Comparison of ENCODE assay signal across 19 mouse cellular contexts in the genomic region with DNA sequence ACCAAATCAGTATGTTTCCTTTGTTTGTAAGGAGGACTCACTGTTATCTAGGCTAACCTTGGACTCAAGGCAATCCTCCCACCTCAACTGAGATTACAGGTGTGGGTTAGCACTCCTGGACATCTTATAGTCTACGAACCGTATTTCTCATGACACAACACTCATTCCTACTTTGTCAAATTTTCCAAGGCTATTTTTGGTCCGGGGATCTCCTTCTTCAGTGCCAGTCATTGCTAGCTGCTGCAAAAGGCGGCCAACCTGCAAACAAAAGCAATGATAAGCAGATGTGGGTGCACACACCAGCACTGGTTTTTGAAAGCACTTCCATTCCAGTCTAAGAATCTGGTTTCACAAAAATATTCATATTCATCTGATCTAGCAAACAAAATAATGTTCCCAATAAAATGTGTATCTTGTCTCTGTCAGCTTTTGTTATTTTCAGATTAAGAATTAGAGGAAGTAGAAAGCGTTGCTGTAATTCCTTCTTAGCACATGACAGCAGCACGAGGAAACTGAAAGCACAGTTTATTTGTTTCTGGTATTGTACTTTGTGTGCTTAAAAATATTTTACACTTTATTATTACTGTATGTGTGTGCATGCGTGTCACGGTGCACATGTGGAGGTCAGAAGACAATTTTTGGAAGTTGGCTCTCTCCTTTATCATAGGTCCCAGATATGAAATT. TPM values are rescaled to one million over a fixed set of nuclear protein-coding genes. Genes with fewer than 3 reads are reported as not detected.
DNase-seq lines count a peak whose midpoint lies in the region; ATAC-seq and TF ChIP-seq lines count a peak whose summit lies in the region.
"Had no signal": no experiment of that assay in that cellular context is flagged by ENCODE, and none has a peak within 500 bp of the region (broad histone marks: within the 10 kb centered on the region; RNA-seq: fewer than 3 reads in every experiment).

No protein-coding gene starts in this region.

- TF ChIP-seq POLR2A in heart, adult 2 months (IDR thresholded peaks at IDR 0.05; ENCODE audit: insufficient read depth, low read depth, low read length), result no peak
- TF ChIP-seq POLR2A in CH12.LX (IDR thresholded peaks at IDR 0.05; ENCODE audit: low read depth, low read length), result no peak

- H3K4me2 ChIP-seq in heart, embryonic 14.5 days (ENCODE audit: low read length), result no peak overlapping the region
- peak overlapping the region; percentile 1; the same call in 1 of the 2 replicates for H3K4me2 ChIP-seq in CH12.LX (ENCODE audit: insufficient read depth, low read depth, poor library complexity, severe bottlenecking)
- H3K4me2 ChIP-seq: forebrain, embryonic 13.5 days; hindbrain, embryonic 15.5 days had no signal

- peaks cover 73% of the 10 kb centered on the region for H3K36me3 ChIP-seq in heart, embryonic 14.5 days (ENCODE audit: control insufficient read depth, insufficient read depth, low read length)
- peaks cover 12% of the 10 kb centered on the region for H3K36me3 ChIP-seq in heart, adult 2 months (ENCODE audit: control insufficient read depth, insufficient read depth, low read length)
- H3K36me3 ChIP-seq in CH12.LX (replicated peaks in 1 of 2; ENCODE audit: control insufficient read depth in 1 of 2, insufficient read depth in 1 of 2, low read length in 1 of 2), result peaks cover 32 to 68% of the 10 kb centered on the region in 2 experiments

- no peak for TF ChIP-seq EP300 in heart, adult 2 months (IDR thresholded peaks at IDR 0.05; ENCODE audit: insufficient read depth, low read depth, low read length)
- 0 out of 2 replicates have a peak, but pooled peaks have one; percentile 24 for TF ChIP-seq EP300 in CH12.LX (IDR thresholded peaks at IDR 0.05; ENCODE audit: low read length)

- intact Hi-C loops in heart, adult 2 months (cut with DNase I), result loop anchor here (2.0 kb wide), 1 partner anchor 50 kb away; no protein-coding TSS in a partner anchor

- no peak overlapping the region for H3K4me3 ChIP-seq in heart, embryonic 14.5 days (ENCODE audit: control insufficient read depth in 1 of 2, insufficient read depth in 1 of 2, low read depth in 1 of 2, low read length in 2 of 2)
- no peak overlapping the region for H3K4me3 ChIP-seq in heart, adult 2 months
- no peak overlapping the region for H3K4me3 ChIP-seq in CH12.LX (replicated peaks in 1 of 3; ENCODE audit: low read depth in 2 of 3, low read length in 2 of 3, poor library complexity in 1 of 3)
- no peak overlapping the region for H3K4me3 ChIP-seq in brown adipose tissue, adult 24 weeks (ENCODE audit: insufficient read depth, low read depth, low read length)
- H3K4me3 ChIP-seq: embryonic facial prominence, embryonic 10.5 days; forebrain, embryonic 13.5 days; heart, embryonic 10.5 days; hindbrain, embryonic 15.5 days had no signal

- no peak for TF ChIP-seq CTCF in heart, adult 2 months (IDR thresholded peaks at IDR 0.05)
- TF ChIP-seq CTCF in CH12.LX (conservative IDR thresholded peaks at IDR 0.05 in 1 of 2, IDR thresholded peaks at IDR 0.05 in 1 of 2; ENCODE audit: low read depth in 2 of 2, low read length in 2 of 2), result no peak

- peak overlapping the region; percentile 48 to 53; a peak in 2 of 4 replicates for H3K27ac ChIP-seq in heart, embryonic 14.5 days (replicated peaks in 1 of 2; ENCODE audit: control insufficient read depth in 1 of 2, insufficient read depth in 1 of 2, low read depth in 2 of 2, low read length in 2 of 2)
- no peak overlapping the region for H3K27ac ChIP-seq in heart, adult 2 months
- no peak overlapping the region for H3K27ac ChIP-seq in CH12.LX (ENCODE audit: insufficient read depth, low read depth)
- H3K27ac ChIP-seq in brown adipose tissue, adult 24 weeks (replicated peaks; ENCODE audit: low read depth, low read length), result peak overlapping the region; percentile 54
- H3K27ac ChIP-seq: embryonic facial prominence, embryonic 10.5 days; forebrain, embryonic 13.5 days; heart, embryonic 10.5 days; hindbrain, embryonic 15.5 days had no signal

- ATAC-seq in heart, embryonic 14.5 days (ENCODE audit: insufficient number of reproducible peaks, insufficient read depth, low FRiP score, low read depth), result no peak
- ATAC-seq: forebrain, embryonic 13.5 days; intestine, embryonic 16.5 days had no signal

- no peak for TF ChIP-seq RAD21 in CH12.LX (IDR thresholded peaks at IDR 0.05; ENCODE audit: low read depth, low read length)

- H3K79me2 ChIP-seq in heart, adult 2 months (replicated peaks; ENCODE audit: control insufficient read depth, insufficient read depth, low read length), result no peaks in the 10 kb centered on the region
- peaks cover 3% of the 10 kb centered on the region for H3K79me2 ChIP-seq in CH12.LX (replicated peaks; ENCODE audit: control insufficient read depth, extremely low read depth, insufficient read depth, poor library complexity, severe bottlenecking)

- no peak overlapping the region for H3K9ac ChIP-seq in heart, embryonic 14.5 days (ENCODE audit: low read length)
- H3K9ac ChIP-seq in heart, adult 2 months (ENCODE audit: low read depth, low read length), result no peak overlapping the region
- no peak overlapping the region for H3K9ac ChIP-seq in CH12.LX (ENCODE audit: insufficient read depth, low read depth)
- H3K9ac ChIP-seq: forebrain, embryonic 13.5 days; hindbrain, embryonic 15.5 days had no signal

- 69% methylated on average over 8 of the region's 8 CpGs for WGBS in heart, embryonic 14.5 days
- WGBS in heart, adult 2 months, result 62% methylated on average over 8 of the region's 8 CpGs

- 0 out of 4 replicates have a peak, but pooled peaks cover 0 to 9% of the 10 kb centered on the region in 2 experiments for H3K4me1 ChIP-seq in heart, embryonic 14.5 days (ENCODE audit: control insufficient read depth in 2 of 2, insufficient read depth in 2 of 2, low read length in 2 of 2)
- peaks cover 2% of the 10 kb centered on the region; the same call in 1 of the 2 replicates for H3K4me1 ChIP-seq in heart, adult 2 months (ENCODE audit: control insufficient read depth, insufficient read depth, low read length)
- peaks cover 0 to 12% of the 10 kb centered on the region in 2 experiments; a peak in 2 of 4 replicates for H3K4me1 ChIP-seq in CH12.LX (ENCODE audit: control insufficient read depth in 1 of 2, insufficient read depth in 2 of 2)
- no peaks in the 10 kb centered on the region for H3K4me1 ChIP-seq in brown adipose tissue, adult 24 weeks (ENCODE audit: control insufficient read depth, insufficient read depth, insufficient read length, low read length)
- H3K4me1 ChIP-seq: embryonic facial prominence, embryonic 10.5 days; forebrain, embryonic 13.5 days; heart, embryonic 10.5 days; hindbrain, embryonic 15.5 days had no signal

- peak; percentile 18 to 20 for DNase-seq in heart, adult 18-20 months
- no peak for DNase-seq in heart, adult 9 months (ENCODE audit: low spot score in 2 of 2)
- no peak for DNase-seq in heart, adult 2 months
- DNase-seq in CH12.LX (ENCODE audit: extremely low read depth), result peak; percentile 26
- no peak for DNase-seq in embryo, embryonic 10.5 days (ENCODE audit: low spot score)
- DNase-seq: adrenal gland, adult 8-10 months; adrenal gland, postnatal 36 days; cerebellum, adult 11-12 months; cerebellum, adult 9-10 months; cerebellum, postnatal 36 days; gastrocnemius, postnatal 36 days; kidney, adult 2 months had no signal

- in situ Hi-C loops in CH12.LX (cut with MboI; ENCODE audit: low pct_ligation_motif_present, low pct_unique_long_range_greater_than_20kb, low sequenced_read_pairs), result no loop called here

- dilution Hi-C loops in CH12.LX (cut with MboI; ENCODE audit: extremely low pct_ligation_motif_present, extremely low pct_unique_long_range_greater_than_20kb, low sequenced_read_pairs), result no loop called here

- H3K9me3 ChIP-seq in heart, embryonic 14.5 days (ENCODE audit: control insufficient read depth, low read length), result no peaks in the 10 kb centered on the region
- no peaks in the 10 kb centered on the region for H3K9me3 ChIP-seq in CH12.LX (replicated peaks; ENCODE audit: low read length)
- H3K9me3 ChIP-seq: embryonic facial prominence, embryonic 10.5 days; forebrain, embryonic 13.5 days; heart, embryonic 10.5 days; hindbrain, embryonic 15.5 days had no signal

- no peaks in the 10 kb centered on the region for H3K27me3 ChIP-seq in heart, embryonic 14.5 days (ENCODE audit: control insufficient read depth, insufficient read depth, low read length)
- no peaks in the 10 kb centered on the region for H3K27me3 ChIP-seq in heart, adult 2 months (ENCODE audit: control insufficient read depth, insufficient read depth, low read length)
- no peaks in the 10 kb centered on the region for H3K27me3 ChIP-seq in CH12.LX (replicated peaks)
- H3K27me3 ChIP-seq: forebrain, embryonic 13.5 days; hindbrain, embryonic 15.5 days had no signal

TF ChIP-seq in CH12.LX, 34 proteins besides CTCF, POLR2A, EP300 and RAD21:
- TF ChIP-seq MEF2A (IDR thresholded peaks at IDR 0.05; ENCODE audit: borderline replicate concordance, low read depth, low read length) (peak; percentile 88), MXI1 (IDR thresholded peaks at IDR 0.05; ENCODE audit: low read depth, low read length) (no peak), ETS1 (conservative IDR thresholded peaks at IDR 0.05; ENCODE audit: low read depth, low read length) (peak; percentile 57; the same call in 1 of the 2 replicates), SMC3 (IDR thresholded peaks at IDR 0.05; ENCODE audit: low read depth, low read length) (no peak)

RNA-seq across cellular contexts. Expression of gene Gapvd1, which starts 27.8 kb away (rescaled TPM):
- total RNA-seq in heart, adult 18-20 months (2021), result 10 to 100 TPM; 39.7 to 40.2 TPM
- 66.2 and 69.5 TPM in 2 replicates for polyA plus RNA-seq in heart, embryonic 14.5 days (2014; fragmentation: Nextera tagmentation; extraction: Ambion mirVana)
- 10 to 100 TPM; 35.5 to 36.7 TPM for total RNA-seq in heart, adult 2 months (2021)
- 10.2 and 17.7 TPM in 2 replicates for polyA plus RNA-seq in heart, adult 2 months (2012; rRNA removed)
- total RNA-seq in CH12.LX (2012; rRNA removed) (47.0 and 54.6 TPM in 2 replicates), CH12.LX (2014; rRNA removed) (45.1 and 50.5 TPM in 2 replicates)
- 63.1 and 71.3 TPM in 2 replicates for polyA plus RNA-seq in CH12.LX (2012; ENCODE audit: insufficient read length, low read depth)
- polyA plus RNA-seq in brown adipose tissue, adult 24 weeks (2012; ENCODE audit: insufficient read depth, insufficient read length, missing spikeins), result 18.7 and 22.6 TPM in 2 replicates

RNA-seq across cellular contexts. Expression of gene Hspa5, which starts 44.6 kb away (rescaled TPM):
- total RNA-seq in heart, adult 18-20 months (2021), result 100 to 1,000 TPM; 563 to 758 TPM
- polyA plus RNA-seq in heart, embryonic 14.5 days (2014; fragmentation: Nextera tagmentation; extraction: Ambion mirVana), result 545 and 663 TPM in 2 replicates
- 100 to 1,000 TPM; 752 to 818 TPM for total RNA-seq in heart, adult 2 months (2021)
- 427 and 503 TPM in 2 replicates for polyA plus RNA-seq in heart, adult 2 months (2012; rRNA removed)
- total RNA-seq in CH12.LX (2012; rRNA removed) (866 and 1,326 TPM in 2 replicates), CH12.LX (2014; rRNA removed) (1,168 and 1,315 TPM in 2 replicates)
- 791 and 827 TPM in 2 replicates for polyA plus RNA-seq in CH12.LX (2012; ENCODE audit: insufficient read length, low read depth)
- polyA plus RNA-seq in brown adipose tissue, adult 24 weeks (2012; ENCODE audit: insufficient read depth, insufficient read length, missing spikeins), result 188 and 303 TPM in 2 replicates

Comparison
In these comparisons a context has a peak if more than half of its experiments do, and no peak if none do; other contexts are left out.
1. DNase-seq: peak in heart, adult 18-20 months (2 of 2) and CH12.LX (single experiment); none in heart, adult 9 months (0 of 2), heart, adult 2 months (0 of 2) and embryo, embryonic 10.5 days (single experiment).
2. H3K27ac ChIP-seq: peak in heart, embryonic 14.5 days (2 of 2) and brown adipose tissue, adult 24 weeks (single experiment); none in heart, adult 2 months (single experiment) and CH12.LX (single experiment).